ENCODE assay signal across 21 mouse cellular contexts in the genomic region with DNA sequence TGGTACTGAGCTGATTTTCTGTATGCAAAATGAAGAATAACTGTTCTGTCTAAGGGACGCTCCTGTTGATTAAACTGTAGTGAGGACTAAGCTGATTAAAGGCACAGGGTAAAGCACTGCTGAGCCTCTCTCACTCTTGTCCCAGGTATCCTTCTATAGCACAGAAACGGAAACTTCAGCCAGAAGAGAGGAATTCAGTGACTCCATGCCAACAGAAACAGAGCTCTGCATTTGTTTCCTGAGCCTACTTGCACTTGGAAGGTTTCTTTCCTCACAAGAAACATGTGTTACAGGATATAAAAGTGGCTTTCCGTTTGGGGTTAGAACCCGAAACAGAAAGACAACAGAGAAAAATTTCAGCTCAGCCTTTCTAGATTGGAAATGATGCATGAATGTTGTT.
DNase-seq lines count a peak whose midpoint lies in the region; ATAC-seq and TF ChIP-seq lines count a peak whose summit lies in the region.
"Had no signal": no experiment of that assay in that cellular context is flagged by ENCODE, and none has a peak within 500 bp of the region (broad histone marks: within the 10 kb centered on the region; RNA-seq: fewer than 3 reads in every experiment).

No protein-coding gene starts in this region.

- H3K4me2 ChIP-seq in heart, postnatal 0 days (ENCODE audit: low read depth, low read length) = no peak overlapping the region
- no peak overlapping the region for H3K4me2 ChIP-seq in lung, embryonic 14.5 days
- no peak overlapping the region for H3K4me2 ChIP-seq in stomach, postnatal 0 days (replicated peaks; ENCODE audit: low read depth)
- H3K4me2 ChIP-seq: forebrain, embryonic 12.5 days; hindbrain, embryonic 14.5 days; midbrain, embryonic 15.5 days; neural tube, embryonic 15.5 days had no signal

- intact Hi-C loops in heart, postnatal 25 days (cut with DNase I) = loop anchor here (5.0 kb wide), 2 partner anchors 40 to 95 kb away; no protein-coding TSS in a partner anchor
- intact Hi-C loops in gastrocnemius, postnatal 14 days (cut with DNase I; ENCODE audit: low total_unique reads) = no loop called here

- peak; percentile 89 for DNase-seq in heart, adult 11 months
- DNase-seq in heart, postnatal 25 days (ENCODE audit: low spot score) = no peak
- DNase-seq in heart, postnatal 0 days (ENCODE audit: low spot score) = peak; percentile 46
- DNase-seq in heart, postnatal 4 days = no peak
- DNase-seq in lung, embryonic 14.5 days = peak; percentile 38
- no peak for DNase-seq in lung, postnatal 4 days
- no peak for DNase-seq in gastrocnemius, postnatal 14 days
- DNase-seq in stomach, postnatal 0 days (ENCODE audit: low spot score) = no peak
- DNase-seq: cerebellum, adult 18-20 months; cerebellum, postnatal 25 days; embryo, embryonic 11 days; gastrocnemius, adult 2 months; liver; right cerebral cortex, postnatal 14 days; spleen, adult 18-20 months; thymus, postnatal 36 days had no signal

- ATAC-seq in heart, postnatal 0 days (ENCODE audit: insufficient read depth, low read depth) = no peak
- no peak for ATAC-seq in lung, embryonic 14.5 days (ENCODE audit: insufficient read depth)
- no peak for ATAC-seq in stomach, postnatal 0 days (ENCODE audit: low FRiP score, low TSS enrichment)
- ATAC-seq: midbrain, embryonic 15.5 days had no signal

- H3K36me3 ChIP-seq in heart, postnatal 0 days (replicated peaks; ENCODE audit: control insufficient read depth, insufficient read depth, low read length) = no peaks in the 10 kb centered on the region
- H3K36me3 ChIP-seq in lung, embryonic 14.5 days (ENCODE audit: insufficient read depth) = no peaks in the 10 kb centered on the region
- no peaks in the 10 kb centered on the region for H3K36me3 ChIP-seq in stomach, postnatal 0 days (ENCODE audit: control insufficient read depth, insufficient read depth, low read length)
- H3K36me3 ChIP-seq: forebrain, embryonic 12.5 days; G1E; midbrain, embryonic 15.5 days; neural tube, embryonic 15.5 days had no signal

- no peak overlapping the region for H3K4me3 ChIP-seq in heart, postnatal 0 days (ENCODE audit: low read depth, low read length)
- H3K4me3 ChIP-seq in lung, embryonic 14.5 days (ENCODE audit: low read depth, low read length) = no peak overlapping the region
- no peak overlapping the region for H3K4me3 ChIP-seq in stomach, postnatal 0 days (ENCODE audit: low read depth, low read length)
- H3K4me3 ChIP-seq: forebrain, embryonic 12.5 days; gastrocnemius, adult 2 months; midbrain, embryonic 15.5 days; neural tube, embryonic 15.5 days had no signal

- TF ChIP-seq CTCF in heart, postnatal 0 days (IDR thresholded peaks at IDR 0.05; ENCODE audit: low read depth) = no peak
- no peak for TF ChIP-seq CTCF in lung, embryonic 14.5 days (IDR thresholded peaks at IDR 0.05; ENCODE audit: low read depth)
- TF ChIP-seq CTCF in stomach, postnatal 0 days (IDR thresholded peaks at IDR 0.05; ENCODE audit: low read depth) = no peak

- TF ChIP-seq EP300 in heart, postnatal 0 days (IDR thresholded peaks at IDR 0.05; ENCODE audit: low read depth) = no peak
- no peak for TF ChIP-seq EP300 in stomach, postnatal 0 days (optimal IDR thresholded peaks at IDR 0.05)

- 29% methylated on average over 4 of the region's 4 CpGs for WGBS in heart, postnatal 0 days
- 39% methylated on average over 4 of the region's 4 CpGs for WGBS in lung, embryonic 14.5 days
- WGBS in stomach, postnatal 0 days = 55% methylated on average over 4 of the region's 4 CpGs

- H3K9ac ChIP-seq in heart, postnatal 0 days (replicated peaks; ENCODE audit: low read depth, low read length) = no peak overlapping the region
- no peak overlapping the region for H3K9ac ChIP-seq in lung, embryonic 14.5 days
- H3K9ac ChIP-seq in stomach, postnatal 0 days (ENCODE audit: low read length) = no peak overlapping the region
- H3K9ac ChIP-seq: forebrain, embryonic 12.5 days; hindbrain, embryonic 14.5 days; midbrain, embryonic 15.5 days; neural tube, embryonic 15.5 days had no signal

- H3K4me1 ChIP-seq in heart, postnatal 0 days (ENCODE audit: control insufficient read depth, insufficient read depth) = no peaks in the 10 kb centered on the region
- H3K4me1 ChIP-seq in lung, embryonic 14.5 days (ENCODE audit: insufficient read depth) = peaks cover 7% of the 10 kb centered on the region; the same call in 1 of the 2 replicates
- no peaks in the 10 kb centered on the region for H3K4me1 ChIP-seq in stomach, postnatal 0 days (replicated peaks; ENCODE audit: control insufficient read depth, insufficient read depth)
- H3K4me1 ChIP-seq: forebrain, embryonic 12.5 days; midbrain, embryonic 15.5 days; neural tube, embryonic 15.5 days had no signal

- no peak overlapping the region for H3K27ac ChIP-seq in heart, postnatal 0 days (ENCODE audit: low read depth)
- no peak overlapping the region for H3K27ac ChIP-seq in lung, embryonic 14.5 days (ENCODE audit: low read depth)
- no peak overlapping the region for H3K27ac ChIP-seq in stomach, postnatal 0 days (replicated peaks)
- H3K27ac ChIP-seq: forebrain, embryonic 12.5 days; gastrocnemius, adult 2 months; hindbrain, embryonic 14.5 days; midbrain, embryonic 15.5 days; neural tube, embryonic 15.5 days had no signal

- H3K27me3 ChIP-seq in heart, postnatal 0 days (ENCODE audit: control insufficient read depth, insufficient read depth, low read length) = no peaks in the 10 kb centered on the region
- H3K27me3 ChIP-seq in lung, embryonic 14.5 days (ENCODE audit: insufficient read depth, low read length) = no peaks in the 10 kb centered on the region
- no peaks in the 10 kb centered on the region for H3K27me3 ChIP-seq in stomach, postnatal 0 days (ENCODE audit: control insufficient read depth, insufficient read depth, low read length)
- H3K27me3 ChIP-seq: forebrain, embryonic 12.5 days; midbrain, embryonic 15.5 days; neural tube, embryonic 15.5 days had no signal

- H3K9me3 ChIP-seq in heart, postnatal 0 days (replicated peaks; ENCODE audit: control insufficient read depth, low read length) = no peaks in the 10 kb centered on the region
- H3K9me3 ChIP-seq in lung, embryonic 14.5 days (ENCODE audit: low read depth, low read length) = no peaks in the 10 kb centered on the region
- H3K9me3 ChIP-seq in stomach, postnatal 0 days (ENCODE audit: control insufficient read depth, low read length) = no peaks in the 10 kb centered on the region
- H3K9me3 ChIP-seq: forebrain, embryonic 12.5 days; midbrain, embryonic 15.5 days; neural tube, embryonic 15.5 days had no signal

Comparison
In these comparisons a context has a peak if more than half of its experiments do, and no peak if none do; other contexts are left out.
1. DNase-seq: peak in heart, adult 11 months (single experiment), heart, postnatal 0 days (single experiment) and lung, embryonic 14.5 days (single experiment); none in heart, postnatal 25 days (single experiment), heart, postnatal 4 days (single experiment), lung, postnatal 4 days (0 of 2), gastrocnemius, postnatal 14 days (single experiment) and stomach, postnatal 0 days (single experiment).